Mouse (Mus musculus) urinary bladder, adult 18-20 months (tissue): ENCODE measurements at regions not wholly inside any gene's neighbourhood (a gene's known extent, or its start where the extent isn't known, plus 50 kb on each side); places are given as distances from the start of the nearest gene placed in this dataset.

Experiments
- DNase-seq, 2 experiments: peaks; one replicate each; pipeline ENCODE4 v3.0.0; 2022; ENCODE audit warnings: low spot score in 2 of 2, mixed read lengths in 2 of 2

- no peak for DNase-seq
Observed at GRCm38 (mm10) chr12:106128944-106129724, 119.1 kb downstream of the Vrk1 start.

DNA sequence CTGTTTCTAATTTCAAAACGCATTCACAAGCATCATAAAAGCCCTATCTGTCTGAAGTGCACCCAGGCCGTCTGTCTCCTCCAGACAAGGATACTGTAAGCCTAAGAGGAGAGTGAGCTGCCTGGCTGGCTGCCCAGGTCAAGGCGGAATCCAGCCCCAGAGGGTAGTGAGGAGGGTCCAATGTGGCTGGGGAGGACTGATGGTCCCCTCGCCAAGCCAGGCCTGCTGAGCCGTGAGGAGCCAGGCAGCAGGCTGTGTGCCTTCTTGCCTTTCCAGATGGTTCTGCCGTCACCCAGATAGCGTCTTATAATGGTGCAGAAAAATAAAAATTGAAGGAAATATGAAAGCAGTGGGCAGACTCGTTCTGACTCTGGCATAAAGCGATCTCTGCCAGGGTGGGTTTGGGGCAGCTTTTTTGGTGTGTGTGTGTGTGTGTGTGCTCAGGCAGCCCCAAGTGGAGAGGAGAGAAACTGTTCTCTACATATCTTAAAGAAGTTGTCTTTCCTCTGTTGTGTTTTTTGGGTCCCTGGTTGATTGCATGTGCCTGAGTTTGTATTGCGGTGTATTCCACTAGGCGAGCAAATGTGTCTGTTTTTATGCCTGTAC lies 120.1 kb downstream of the Vrk1 start:
- DNase-seq: no peak

DNA sequence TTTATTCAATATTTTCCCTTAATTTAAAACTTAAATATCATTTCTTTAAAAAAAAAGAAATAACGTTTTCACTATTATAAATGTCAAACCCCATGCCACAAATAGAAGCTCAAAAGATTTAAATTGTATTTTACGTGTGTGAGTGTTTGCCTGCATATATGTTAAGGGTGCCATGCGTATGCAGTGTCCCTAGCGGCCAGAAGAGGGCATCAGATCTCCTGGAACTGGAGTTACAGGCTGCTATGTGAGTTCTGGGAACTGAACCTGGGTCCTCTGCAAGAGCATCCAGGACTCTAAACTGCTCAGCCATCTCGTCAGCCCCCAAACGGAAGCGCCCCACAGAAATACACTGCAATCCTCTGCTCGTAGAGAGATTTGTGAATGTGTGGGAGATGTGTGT lies 122.7 kb downstream of the Vrk1 start:
- no peak for DNase-seq

DNA sequence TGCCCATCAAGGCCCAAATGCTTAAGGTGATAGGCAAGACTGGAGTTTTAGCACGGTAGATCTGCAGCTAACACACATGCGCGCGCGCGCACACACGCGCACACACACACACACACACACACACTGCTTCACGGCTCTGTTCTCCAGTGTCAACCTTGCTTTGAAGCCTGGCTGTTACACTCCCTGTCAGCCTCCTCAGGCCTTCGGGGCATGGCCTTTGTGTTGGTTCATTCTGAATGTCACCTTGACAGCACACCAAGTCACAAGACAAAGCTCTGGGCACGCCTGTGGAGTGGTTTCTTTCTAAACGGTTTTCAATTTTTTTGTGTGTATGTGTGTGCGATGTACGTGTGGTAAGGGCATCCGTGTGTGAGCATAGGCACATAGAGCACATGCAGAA lies 128.4 kb downstream of the Vrk1 start:
- no peak for DNase-seq

DNA sequence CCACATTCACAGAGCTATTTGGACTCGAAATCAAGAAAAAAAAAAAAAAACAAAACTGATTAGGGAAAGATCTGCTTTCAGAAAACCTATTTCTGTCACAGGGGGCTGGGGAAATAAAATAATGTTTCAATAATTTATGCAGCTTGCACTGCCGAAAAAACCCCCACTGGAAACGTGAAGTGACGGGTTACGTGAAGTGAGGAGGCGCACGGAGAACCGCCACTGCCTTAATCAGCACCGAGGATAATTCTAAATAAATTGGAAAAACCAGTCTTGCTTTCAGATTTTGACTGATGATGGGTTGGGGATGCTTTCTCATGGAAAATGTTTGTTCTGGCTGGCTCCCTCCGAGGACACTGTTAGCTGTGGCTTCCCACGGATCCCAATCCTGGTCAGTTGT lies 129.5 kb downstream of the Vrk1 start:
- no peak for DNase-seq

GRCm38 (mm10) chr12:106139927-106140326 lies 129.9 kb downstream of the Vrk1 start:
- DNase-seq: no peak

DNA sequence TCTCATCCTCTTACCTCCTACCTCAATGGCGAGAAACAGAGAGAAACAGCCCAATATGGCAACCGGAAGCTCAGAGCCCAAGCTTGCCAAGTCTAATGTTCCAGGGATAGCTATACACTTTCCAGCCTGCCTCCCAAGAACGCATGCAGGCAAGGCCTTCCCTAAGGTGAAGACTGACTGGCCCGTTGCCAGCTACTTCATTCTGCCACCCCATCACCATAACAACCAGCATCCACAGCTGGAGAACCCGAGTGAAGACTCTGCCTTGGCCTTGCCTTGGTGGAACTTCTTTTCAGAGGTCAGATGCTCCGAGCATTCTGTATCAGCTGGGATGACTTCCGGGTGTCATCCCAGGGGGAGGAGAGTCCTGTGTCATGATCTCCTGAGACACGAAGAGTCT lies 130.6 kb downstream of the Vrk1 start:
- no peak for DNase-seq

DNA sequence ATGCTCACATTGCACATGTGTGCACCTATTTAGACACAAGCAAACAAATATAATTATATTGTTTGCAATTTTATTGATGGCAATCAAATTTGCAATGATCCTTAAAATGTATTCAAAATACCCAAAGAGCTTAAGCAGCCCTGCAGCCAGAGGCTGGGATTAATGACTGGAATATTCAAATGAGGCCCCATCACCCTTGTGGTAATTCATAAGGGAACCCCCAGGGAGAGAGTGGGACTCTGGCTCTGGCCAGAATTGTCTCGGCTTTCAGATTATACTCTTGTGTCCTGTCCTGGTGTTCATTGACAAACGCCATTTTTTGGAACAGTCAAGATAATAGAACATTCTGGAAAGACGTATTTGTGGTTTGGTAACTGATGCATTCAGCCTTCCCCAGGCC lies 133.5 kb downstream of the Vrk1 start:
- no peak for DNase-seq

DNA sequence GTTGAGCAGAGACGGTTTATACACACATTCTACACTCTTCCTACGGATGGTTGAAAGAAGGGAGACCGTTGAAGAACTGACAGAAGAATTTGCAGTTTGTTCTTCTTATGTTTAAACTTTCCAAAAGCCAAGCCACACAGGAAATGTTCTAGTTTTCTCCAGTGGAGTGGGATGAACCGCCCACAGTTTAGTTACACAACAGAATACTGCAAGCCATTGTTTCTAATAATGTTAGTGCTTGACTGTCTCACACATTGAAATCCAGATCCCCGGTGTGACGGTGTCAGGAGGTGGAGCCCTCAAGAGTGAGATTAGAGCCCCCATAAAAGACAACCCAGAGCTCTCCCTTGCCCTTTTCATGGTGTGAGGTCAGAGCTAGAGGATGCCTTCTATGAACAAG lies 146.8 kb downstream of the Vrk1 start:
- DNase-seq: no peak

DNA sequence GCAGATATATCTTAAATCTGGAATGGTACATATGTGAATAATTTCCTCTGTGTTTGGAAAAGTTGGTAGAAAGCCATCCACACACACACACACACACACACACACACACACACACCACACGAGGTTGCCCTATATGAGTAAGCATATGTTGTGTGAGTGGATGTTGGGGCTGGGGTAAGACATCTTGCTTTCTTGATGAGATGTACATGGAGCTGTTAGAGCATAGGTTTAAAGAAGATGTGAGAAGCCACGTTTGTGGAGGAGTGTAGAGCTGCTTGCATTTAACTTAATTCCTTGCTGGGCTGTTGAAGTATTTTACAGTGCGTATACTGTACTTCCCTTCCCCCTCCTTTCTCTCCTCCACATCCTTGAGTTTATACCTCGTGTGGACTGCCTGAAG lies 147.8 kb downstream of the Vrk1 start:
- DNase-seq: no peak

GRCm38 (mm10) chr12:106158620-106159019 lies 148.6 kb downstream of the Vrk1 start:
- no peak for DNase-seq

DNA sequence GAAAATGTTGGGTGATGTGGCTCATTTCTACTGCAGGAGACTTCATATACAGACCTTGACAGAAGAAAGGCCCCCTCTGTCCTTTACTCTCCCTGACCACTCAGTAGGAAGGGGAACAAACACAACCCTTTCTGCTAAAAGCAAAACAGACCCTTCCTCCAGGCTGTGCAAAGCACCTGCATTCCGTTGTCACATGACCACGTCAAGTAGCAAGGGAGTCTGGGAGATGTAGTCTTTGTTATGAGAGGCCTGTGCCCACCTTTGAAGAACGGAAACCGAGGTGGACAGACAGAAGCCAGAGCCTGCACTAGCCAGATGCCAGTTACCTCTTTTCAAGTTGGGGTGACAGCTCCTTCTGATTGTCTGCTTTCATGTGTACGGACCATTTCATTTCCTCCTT lies 161.3 kb downstream of the Vrk1 start:
- DNase-seq: no peak

GRCm38 (mm10) chr12:106173211-106173610 lies 163.2 kb downstream of the Vrk1 start:
- no peak for DNase-seq

DNA sequence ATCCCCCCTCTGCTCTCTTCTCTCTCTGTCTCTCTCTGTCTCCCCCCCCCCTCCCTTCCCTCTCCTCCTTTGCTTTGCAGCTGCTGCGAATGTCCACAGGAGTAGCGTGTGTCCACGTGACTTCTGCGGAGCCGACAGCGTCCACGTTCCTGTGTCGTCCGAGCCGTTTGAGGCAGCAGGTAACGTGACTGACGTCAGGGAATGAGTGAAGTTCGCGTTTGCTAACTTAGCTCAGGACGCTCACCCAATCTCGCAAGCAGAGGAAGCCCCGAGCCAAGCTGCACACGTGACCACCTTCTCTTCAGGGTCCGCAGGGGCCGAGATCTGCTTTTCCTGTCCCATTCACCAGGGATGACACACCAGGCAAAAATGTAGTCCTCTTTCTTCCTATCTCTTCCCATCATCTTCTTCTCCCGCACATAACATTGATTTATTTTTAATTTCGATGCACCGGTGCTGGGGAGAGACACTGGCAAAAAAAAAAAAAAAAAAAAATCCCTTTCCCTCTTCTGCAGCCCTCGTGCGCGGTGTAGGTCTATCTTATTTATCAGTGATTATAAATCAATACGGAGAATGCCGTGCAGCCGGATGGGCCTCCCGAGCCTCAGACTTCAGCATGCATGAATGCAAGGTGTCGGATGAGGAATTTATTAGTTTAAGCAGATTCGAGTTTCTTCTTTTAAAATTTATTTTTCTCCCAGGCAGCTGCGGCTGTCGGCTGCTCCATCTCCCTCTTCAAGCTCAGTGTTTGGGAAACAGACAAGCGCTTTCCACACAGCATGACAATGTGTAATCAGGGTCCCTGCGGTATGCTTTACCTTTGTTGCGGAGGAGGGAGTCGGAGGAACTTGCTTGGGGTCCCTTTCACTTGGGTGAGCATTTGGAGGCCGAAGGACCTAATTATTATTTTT lies 164.3 kb downstream of the Vrk1 start:
- DNase-seq: no peak

DNA sequence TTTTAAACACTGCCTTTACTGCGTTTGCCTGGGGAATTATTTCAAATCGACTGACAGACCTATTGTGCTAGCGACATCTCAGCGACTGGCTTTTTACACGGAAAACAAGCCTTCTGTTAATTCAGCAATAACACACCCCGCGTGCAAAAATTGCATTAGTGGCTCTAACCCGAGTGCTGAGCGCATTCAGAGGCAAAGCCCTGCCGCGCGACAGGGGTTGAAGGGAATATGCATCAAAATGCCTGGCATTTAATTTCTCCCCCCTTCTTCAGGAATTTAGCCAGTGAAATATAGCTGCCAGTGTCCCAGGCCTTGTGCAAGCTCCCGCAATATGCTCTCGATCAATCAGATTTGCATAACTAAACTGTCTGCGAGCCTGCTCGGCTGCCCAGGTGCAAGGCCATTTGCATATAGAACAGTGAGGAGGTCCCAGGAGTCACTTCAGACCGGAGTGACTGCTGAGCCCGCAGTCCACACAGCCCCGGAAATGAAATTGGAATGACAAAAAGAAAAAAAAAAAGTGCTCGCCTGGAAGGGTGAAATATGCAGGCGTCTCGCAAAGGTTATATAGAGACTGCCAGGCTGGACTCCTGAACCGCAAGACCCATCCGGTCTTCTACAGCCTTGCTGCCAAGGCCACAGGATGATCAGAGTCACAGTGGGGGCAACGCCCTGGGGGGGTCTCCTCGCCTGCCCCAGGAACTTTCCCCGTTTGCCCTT lies 165.1 kb downstream of the Vrk1 start:
- DNase-seq: no peak

DNA sequence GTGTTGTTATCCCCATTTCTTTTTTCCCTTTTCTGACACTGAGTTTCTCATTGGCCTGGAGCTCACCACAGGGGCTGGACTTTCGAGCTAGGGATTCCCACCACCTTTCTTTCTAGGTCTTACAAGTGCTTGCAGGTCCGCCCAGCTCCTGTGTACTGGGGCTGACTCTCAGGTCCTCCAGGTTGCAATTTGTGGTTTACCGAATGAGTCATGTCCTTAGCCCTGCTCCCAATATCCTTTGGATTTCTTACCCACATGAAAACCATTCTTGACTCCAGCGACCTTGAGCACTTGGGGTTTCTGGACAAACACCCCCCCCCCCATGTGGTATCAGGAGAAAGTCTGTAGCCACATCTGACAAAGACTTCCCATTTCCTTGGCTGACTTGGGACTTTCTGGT lies 167.3 kb downstream of the Vrk1 start:
- no peak for DNase-seq

GRCm38 (mm10) chr12:106177861-106178260 lies 167.8 kb downstream of the Vrk1 start:
- DNase-seq: no peak

GRCm38 (mm10) chr12:106178688-106179205 lies 168.7 kb downstream of the Vrk1 start:
- no peak for DNase-seq

DNA sequence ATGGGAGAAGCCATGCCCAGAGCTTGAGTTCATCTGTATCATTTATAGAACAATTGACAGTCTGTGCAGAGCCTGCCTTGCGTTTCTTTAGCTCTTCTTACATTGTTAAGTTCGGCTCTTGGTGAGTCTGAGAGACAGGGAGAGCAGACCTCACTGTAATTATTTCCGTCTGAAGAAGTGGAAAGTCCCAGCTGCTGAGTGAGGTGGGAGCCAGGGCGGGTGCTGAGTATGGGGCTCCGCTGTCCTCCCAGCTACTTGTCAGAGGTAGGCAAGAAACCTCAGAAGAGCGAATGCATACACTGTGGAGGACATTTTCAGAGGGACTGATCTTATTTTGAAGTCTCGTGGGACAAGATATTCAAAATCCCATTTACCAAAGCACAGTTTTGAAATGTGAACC lies 172.9 kb downstream of the Vrk1 start:
- no peak for DNase-seq

DNA sequence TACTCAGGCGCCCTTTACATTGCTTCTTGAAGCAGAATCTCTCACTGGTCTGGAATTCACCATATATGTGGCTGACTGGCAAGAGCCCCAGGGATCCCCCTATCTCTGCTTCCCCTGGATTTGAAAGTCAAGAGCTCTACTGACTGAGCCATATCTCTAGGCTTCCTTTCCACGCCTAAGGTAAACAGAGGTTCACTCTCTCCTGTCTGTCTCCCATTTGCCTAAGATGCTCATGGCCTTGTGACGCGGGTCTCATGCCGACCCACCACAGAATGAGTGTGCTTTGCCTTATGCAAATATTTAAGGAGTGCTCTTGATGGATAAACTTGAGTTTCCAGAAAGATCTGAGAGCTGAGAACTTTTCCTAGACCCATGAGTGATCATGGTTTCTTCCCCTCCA lies 173.9 kb downstream of the Vrk1 start:
- no peak for DNase-seq

- DNase-seq: no peak
Observed at GRCm38 (mm10) chr12:106185398-106186077, 175.5 kb downstream of the Vrk1 start.
